In genomic region chr7:114276005-114276752, GRCm38 (mm10) we compare ENCODE assay signal across 7 mouse cellular contexts. TPM values are rescaled to one million over a fixed set of nuclear protein-coding genes. Genes with fewer than 3 reads are reported as not detected.
A peak's percentile ranks its signal among the peaks of the same experiment; 100 is the strongest.
DNase-seq lines count a peak whose midpoint lies in the region; ATAC-seq lines count a peak whose summit lies in the region.

TSS of gene Psma1 (minus strand) at chr7:114276118.

- H3K4me3 ChIP-seq in intestine, embryonic 16.5 days (ENCODE audit: low read length), result peak within 1 kb of the TSS; percentile 92
- peak within 1 kb of the TSS; percentile 76 for H3K4me3 ChIP-seq in midbrain, embryonic 11.5 days (ENCODE audit: low read depth, low read length)

- no peaks in the 10 kb centered on the region for H3K27me3 ChIP-seq in intestine, embryonic 16.5 days (replicated peaks; ENCODE audit: control insufficient read depth, insufficient read depth, low read length)
- H3K27me3 ChIP-seq in midbrain, embryonic 11.5 days (ENCODE audit: control insufficient read depth, insufficient read depth, low read length), result no peaks in the 10 kb centered on the region

- intact Hi-C loops in left cerebral cortex, postnatal 36 days (cut with DNase I), result loop anchor here (10.0 kb wide), 1 partner anchor 539 kb away; no protein-coding TSS in a partner anchor

- H3K36me3 ChIP-seq in intestine, embryonic 16.5 days (ENCODE audit: control insufficient read depth, insufficient read depth, low read length), result no peaks in the 10 kb centered on the region
- peaks cover 6% of the 10 kb centered on the region for H3K36me3 ChIP-seq in midbrain, embryonic 11.5 days (ENCODE audit: control insufficient read depth, insufficient read depth, low read length)

- DNase-seq in adrenal gland, adult 8-10 months, result peak; percentile 95
- DNase-seq in embryo, embryonic 9.5 days (ENCODE audit: extremely low spot score), result peak; percentile 97
- peak; percentile 87 to 97 for DNase-seq in gastrocnemius, postnatal 4 days (ENCODE audit: low spot score in 2 of 2)
- peak; percentile 96 to 97 for DNase-seq in left cerebral cortex, postnatal 36 days (ENCODE audit: low spot score in 2 of 2)
- peak; percentile 100 for DNase-seq in midbrain, embryonic 11.5 days (ENCODE audit: low spot score, missing footprints)
- peak; percentile 98 for DNase-seq in skeletal muscle tissue, adult 2 months (ENCODE audit: low read depth, low spot score)

- peak within 1 kb of the TSS; percentile 57 for H3K27ac ChIP-seq in intestine, embryonic 16.5 days (ENCODE audit: low read length)
- no peak within 1 kb of the TSS for H3K27ac ChIP-seq in midbrain, embryonic 11.5 days (ENCODE audit: low read depth, low read length)

- peak; percentile 93 for ATAC-seq in intestine, embryonic 16.5 days
- ATAC-seq in midbrain, embryonic 11.5 days (ENCODE audit: low FRiP score), result peak; percentile 94

- peak within 1 kb of the TSS; percentile 78 for H3K4me2 ChIP-seq in intestine, embryonic 16.5 days (ENCODE audit: low read depth, low read length)
- H3K4me2 ChIP-seq in midbrain, embryonic 11.5 days, result peak within 1 kb of the TSS; percentile 78

- H3K9ac ChIP-seq in intestine, embryonic 16.5 days (ENCODE audit: low read depth, low read length), result peak within 1 kb of the TSS; percentile 90
- peak within 1 kb of the TSS; percentile 91 for H3K9ac ChIP-seq in midbrain, embryonic 11.5 days (ENCODE audit: low read length)

- peaks cover 5% of the 10 kb centered on the region for H3K4me1 ChIP-seq in intestine, embryonic 16.5 days (ENCODE audit: control insufficient read depth, insufficient read depth, low read length)
- H3K4me1 ChIP-seq in midbrain, embryonic 11.5 days (ENCODE audit: control insufficient read depth, insufficient read depth, low read length), result peaks cover 9% of the 10 kb centered on the region; the same call in 1 of the 2 replicates

- under 1% methylated on average over 39 of the region's 39 CpGs for WGBS in intestine, embryonic 16.5 days
- under 1% methylated on average over 39 of the region's 39 CpGs for WGBS in midbrain, embryonic 11.5 days

- H3K9me3 ChIP-seq in intestine, embryonic 16.5 days (ENCODE audit: control insufficient read depth, low read length), result no peaks in the 10 kb centered on the region
- H3K9me3 ChIP-seq in midbrain, embryonic 11.5 days (ENCODE audit: control insufficient read depth, low read length), result no peaks in the 10 kb centered on the region

RNA-seq across cellular contexts. Expression of gene Psma1, which starts in this region (rescaled TPM):
- 100 to 1,000 TPM; 141 to 160 (median 152) TPM for total RNA-seq in adrenal gland, adult 8-10 months (2022)
- total RNA-seq in gastrocnemius, postnatal 4 days (2021), result 100 to 1,000 TPM; 120 to 126 TPM
- 330 and 361 TPM in 2 replicates for polyA plus RNA-seq in intestine, embryonic 16.5 days (2015; fragmentation: Nextera tagmentation; extraction: Ambion mirVana)
- 100 to 1,000 TPM; 103 to 108 TPM for total RNA-seq in left cerebral cortex, postnatal 36 days (2021)
- polyA plus RNA-seq in midbrain, embryonic 11.5 days (2014; fragmentation: Nextera tagmentation; extraction: Ambion mirVana), result 489 and 490 TPM in 2 replicates
